Mouse (Mus musculus) ES-Bruce4 (cell line): ENCODE data around the gene A830005F24Rik.

ENCODE experiments used
- CTCF ChIP-seq: IDR thresholded peaks from one replicate; pipeline ENCODE4 v1.8.1; 2011; ENCODE audit warnings: low read depth, low read length
- EP300 ChIP-seq: IDR thresholded peaks from 2 replicates; pipeline ENCODE4 v1.6.1; 2011; ENCODE audit warnings: low read depth, low read length; ENCODE audit not compliant: insufficient read depth

GRCm38 (mm10) chr13:48554552-48554951 lies 41.2 kb downstream of the A830005F24Rik start:
- TF ChIP-seq CTCF (no peak), EP300 (no peak)
